Mouse (Mus musculus): ENCODE data around the gene Mrps21. TPM values are rescaled to one million over a fixed set of nuclear protein-coding genes. Genes with fewer than 3 reads are reported as not detected.

The Mrps21 gene
- polyA plus RNA-seq, 1 experiment, result 69.0 TPM

DNA sequence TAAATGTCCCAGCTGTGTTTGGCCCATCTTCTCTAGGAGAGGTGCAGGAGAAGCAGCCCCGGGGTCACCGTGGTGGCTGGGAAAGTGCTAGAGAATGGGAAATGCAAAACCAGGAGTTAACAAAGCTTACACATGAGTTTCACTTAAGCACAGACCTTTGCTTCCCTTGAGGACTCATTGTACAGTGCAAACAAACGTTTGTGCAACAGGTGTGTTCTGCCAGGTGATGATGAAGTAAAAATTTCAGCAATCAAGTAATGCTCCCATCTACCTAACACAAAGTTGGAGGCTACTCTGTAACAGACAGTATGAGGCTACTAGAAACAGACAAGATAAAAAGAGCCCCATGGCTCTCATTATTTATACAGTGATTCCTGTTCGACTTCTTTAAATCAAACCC lies 7.7 kb upstream of the Mrps21 start:
- no peak for TF ChIP-seq CTCF (IDR thresholded peaks at IDR 0.05; ENCODE audit: insufficient read depth, low read length)
- TF ChIP-seq POLR2A (IDR thresholded peaks at IDR 0.05; ENCODE audit: borderline replicate concordance, extremely low read depth, low read depth, low read length), result no peak
- H3K4me1 ChIP-seq (ENCODE audit: control insufficient read depth, insufficient read depth, low read length), result 0 out of 2 replicates have a peak, but pooled peaks cover 3% of the 10 kb centered on the region
- WGBS, result 69% methylated on average over 4 of the region's 4 CpGs

DNA sequence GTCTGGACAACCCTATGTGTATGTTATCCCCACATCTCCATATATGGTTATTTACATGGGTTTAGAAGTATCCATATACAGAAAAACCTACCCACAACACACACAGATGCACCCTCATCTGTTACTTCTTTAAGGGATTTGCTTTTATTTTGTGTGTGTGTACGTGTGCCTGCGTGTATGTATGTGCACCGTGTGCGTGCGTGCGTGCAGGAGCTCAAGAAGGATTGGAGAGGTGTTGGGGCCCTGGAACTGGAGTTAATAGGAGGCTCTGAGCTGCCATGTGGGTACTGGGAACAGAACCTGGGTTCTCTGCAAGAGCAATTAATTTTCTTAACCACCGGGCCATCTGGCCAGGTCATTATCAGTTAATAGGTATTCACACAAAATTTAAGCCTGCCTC lies 729 bp upstream of the Mrps21 start:
- TF ChIP-seq CTCF (IDR thresholded peaks at IDR 0.05; ENCODE audit: insufficient read depth, low read length) (no peak), POLR2A (IDR thresholded peaks at IDR 0.05; ENCODE audit: borderline replicate concordance, extremely low read depth, low read depth, low read length) (no peak)
- peak overlapping the region; percentile 60 for H3K4me3 ChIP-seq (replicated peaks; ENCODE audit: extremely low read depth, low read depth, low read length)
- DNase-seq, result no peak
- H3K4me1 ChIP-seq (ENCODE audit: control insufficient read depth, insufficient read depth, low read length), result peaks cover 3% of the 10 kb centered on the region
- 63% methylated on average over 7 of the region's 7 CpGs for WGBS

More for the DNA sequence above, 7.7 kb upstream of the Mrps21 start:
- DNase-seq, result no peak
- H3K4me3 ChIP-seq (replicated peaks; ENCODE audit: extremely low read depth, low read depth, low read length), result no peak overlapping the region

DNA sequence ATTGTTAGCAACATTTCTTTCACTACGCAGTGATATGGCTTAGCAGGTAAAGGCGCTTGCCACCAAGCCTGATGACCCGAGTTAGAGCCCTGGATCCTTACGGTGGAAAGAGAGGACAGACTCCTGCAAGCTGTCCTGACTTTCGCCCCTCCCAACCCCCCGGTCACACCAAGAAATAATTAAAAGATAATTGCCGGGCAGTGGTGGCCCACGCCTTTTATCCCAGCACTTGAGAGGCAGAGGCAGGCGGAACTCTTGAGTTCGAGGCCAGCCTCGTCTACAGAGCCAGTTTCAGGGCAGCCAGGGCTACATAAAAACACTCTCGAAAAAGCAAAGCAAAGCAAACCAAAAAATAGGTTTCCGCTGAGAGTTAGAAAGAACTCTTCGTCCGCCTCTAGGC lies 343 bp downstream of the Mrps21 start:
- H3K4me1 ChIP-seq (ENCODE audit: control insufficient read depth, insufficient read depth, low read length), result peaks cover 3% of the 10 kb centered on the region
- TF ChIP-seq POLR2A (IDR thresholded peaks at IDR 0.05; ENCODE audit: borderline replicate concordance, extremely low read depth, low read depth, low read length), result no peak
- TF ChIP-seq CTCF (IDR thresholded peaks at IDR 0.05; ENCODE audit: insufficient read depth, low read length), result no peak
- WGBS, result 5% methylated on average over 15 of the region's 15 CpGs
- peak overlapping the region; percentile 74 for H3K4me3 ChIP-seq (replicated peaks; ENCODE audit: extremely low read depth, low read depth, low read length)
- no peak for DNase-seq

DNA sequence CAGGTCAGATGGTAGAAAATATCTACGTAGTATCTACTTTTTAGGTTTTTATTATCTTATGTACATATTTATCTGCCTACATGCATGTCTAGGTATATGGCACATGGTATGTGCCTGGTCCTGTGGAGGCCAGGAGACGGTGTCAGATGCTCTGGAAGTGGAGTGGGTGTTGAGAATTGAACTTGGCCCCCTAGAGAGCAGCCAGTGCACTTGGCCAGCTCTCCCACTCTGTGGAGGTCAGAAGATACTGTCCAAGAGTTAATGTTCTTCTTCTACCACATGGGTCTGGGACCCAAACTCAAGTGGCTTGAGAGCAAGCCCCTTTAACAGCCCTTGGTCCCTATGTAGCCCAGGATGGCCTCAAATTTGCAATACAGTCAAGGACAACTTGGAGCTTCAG lies 3.9 kb downstream of the Mrps21 start:
- DNase-seq, result no peak
- Histone ChIP-seq H3K4me3 (replicated peaks; ENCODE audit: extremely low read depth, low read depth, low read length) (no peak overlapping the region), H3K4me1 (ENCODE audit: control insufficient read depth, insufficient read depth, low read length) (peaks cover 3% of the 10 kb centered on the region)
- WGBS, result 86% methylated on average over 2 of the region's 2 CpGs
- TF ChIP-seq CTCF (IDR thresholded peaks at IDR 0.05; ENCODE audit: insufficient read depth, low read length), result no peak
- TF ChIP-seq POLR2A (IDR thresholded peaks at IDR 0.05; ENCODE audit: borderline replicate concordance, extremely low read depth, low read depth, low read length), result no peak

DNA sequence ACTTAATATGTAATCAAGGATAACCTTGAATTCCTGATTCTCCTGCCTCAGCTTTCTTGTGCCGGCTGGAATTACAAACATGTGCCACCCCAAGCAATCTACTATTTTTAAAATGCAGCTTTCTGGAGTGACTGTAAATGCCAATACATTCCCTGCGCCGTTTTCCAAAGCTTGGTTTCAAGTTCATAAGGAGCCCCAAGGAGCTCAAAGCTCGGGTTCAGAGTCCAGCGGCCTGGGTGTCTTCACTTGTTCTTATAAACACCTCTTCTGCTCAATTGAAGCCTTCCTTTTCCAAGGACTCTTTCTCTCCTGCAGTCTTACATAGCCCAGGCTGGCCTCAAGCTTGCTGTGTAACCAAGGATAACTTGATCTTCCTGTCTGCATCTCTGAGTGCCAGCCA lies 5.2 kb downstream of the Mrps21 start:
- Histone ChIP-seq H3K4me1 (ENCODE audit: control insufficient read depth, insufficient read depth, low read length) (no peaks in the 10 kb centered on the region), H3K4me3 (replicated peaks; ENCODE audit: extremely low read depth, low read depth, low read length) (no peak overlapping the region)
- DNase-seq, result no peak
- WGBS, result 83% methylated on average over 5 of the region's 5 CpGs
- TF ChIP-seq CTCF (IDR thresholded peaks at IDR 0.05; ENCODE audit: insufficient read depth, low read length), result no peak
- no peak for TF ChIP-seq POLR2A (IDR thresholded peaks at IDR 0.05; ENCODE audit: borderline replicate concordance, extremely low read depth, low read depth, low read length)

DNA sequence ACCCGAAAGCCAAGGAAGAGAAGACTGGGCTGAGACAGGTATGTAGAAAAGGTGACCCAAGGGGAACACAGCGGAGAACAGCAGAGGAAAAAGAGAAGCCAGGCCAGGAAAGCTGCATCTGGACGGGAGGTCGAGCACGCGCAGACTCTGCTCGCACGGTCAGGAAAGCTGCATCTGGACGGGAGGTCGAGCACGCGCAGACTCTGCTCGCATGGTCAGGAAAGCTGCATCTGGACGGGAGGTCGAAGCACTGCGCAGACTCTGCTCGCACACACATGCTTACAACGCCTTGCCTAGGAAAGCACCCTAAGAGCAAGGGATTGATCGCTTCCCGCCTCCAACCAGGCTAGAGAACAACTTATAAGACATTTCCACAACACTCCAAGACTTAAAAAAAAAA lies 5.7 kb downstream of the Mrps21 start:
- Histone ChIP-seq H3K4me3 (replicated peaks; ENCODE audit: extremely low read depth, low read depth, low read length) (no peak overlapping the region), H3K4me1 (ENCODE audit: control insufficient read depth, insufficient read depth, low read length) (no peaks in the 10 kb centered on the region)
- no peak for TF ChIP-seq CTCF (IDR thresholded peaks at IDR 0.05; ENCODE audit: insufficient read depth, low read length)
- TF ChIP-seq POLR2A (IDR thresholded peaks at IDR 0.05; ENCODE audit: borderline replicate concordance, extremely low read depth, low read depth, low read length), result no peak
- DNase-seq, result no peak
- 91% methylated on average over 20 of the region's 20 CpGs for WGBS

DNA sequence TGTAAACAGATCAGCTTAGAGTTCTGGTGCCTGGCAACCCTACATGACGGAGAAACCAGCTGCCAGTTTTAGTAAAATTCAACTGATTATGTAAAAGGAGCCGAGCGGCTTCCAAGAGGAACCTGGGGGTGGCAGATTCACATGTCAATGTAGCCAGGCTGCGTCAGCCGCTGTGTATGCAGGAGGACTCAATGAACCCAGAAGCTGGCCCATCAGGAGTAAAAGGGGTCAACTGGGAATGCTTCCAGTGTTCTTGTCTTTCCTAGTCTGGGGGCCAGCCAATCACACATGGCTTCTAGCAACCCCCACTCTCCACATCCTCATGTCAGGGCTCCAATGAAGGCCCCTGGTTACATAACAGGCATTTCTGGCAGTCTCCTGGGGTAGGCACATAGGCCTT lies 6.3 kb downstream of the Mrps21 start:
- TF ChIP-seq CTCF (IDR thresholded peaks at IDR 0.05; ENCODE audit: insufficient read depth, low read length) (no peak), POLR2A (IDR thresholded peaks at IDR 0.05; ENCODE audit: borderline replicate concordance, extremely low read depth, low read depth, low read length) (no peak)
- DNase-seq, result no peak
- no peak overlapping the region for H3K4me3 ChIP-seq (replicated peaks; ENCODE audit: extremely low read depth, low read depth, low read length)
- H3K4me1 ChIP-seq (ENCODE audit: control insufficient read depth, insufficient read depth, low read length), result no peaks in the 10 kb centered on the region
- WGBS, result 75% methylated on average over 5 of the region's 5 CpGs

DNA sequence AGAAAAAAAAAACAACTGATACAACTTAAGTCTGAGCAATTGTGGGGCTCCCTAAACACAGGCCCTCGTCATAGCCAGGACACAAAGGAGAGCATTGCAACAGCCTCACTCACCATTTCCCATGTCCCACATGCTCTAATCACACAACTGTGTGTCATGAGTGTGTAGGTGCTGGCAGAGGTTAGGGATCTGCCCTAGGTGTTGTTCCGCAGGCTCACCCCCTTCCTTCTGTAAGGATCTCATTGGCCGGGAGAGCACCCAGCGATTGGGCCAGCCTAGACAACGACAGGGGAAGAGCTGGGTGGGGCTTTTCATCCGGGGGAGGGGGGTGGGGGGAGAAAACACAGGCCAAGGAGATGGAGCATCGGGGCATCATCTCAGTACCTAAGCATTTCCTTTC lies 7.7 kb downstream of the Mrps21 start:
- 57% methylated on average over 7 of the region's 7 CpGs for WGBS
- DNase-seq, result no peak
- Histone ChIP-seq H3K4me1 (ENCODE audit: control insufficient read depth, insufficient read depth, low read length) (no peaks in the 10 kb centered on the region), H3K4me3 (replicated peaks; ENCODE audit: extremely low read depth, low read depth, low read length) (no peak overlapping the region)
- TF ChIP-seq POLR2A (IDR thresholded peaks at IDR 0.05; ENCODE audit: borderline replicate concordance, extremely low read depth, low read depth, low read length), result no peak
- TF ChIP-seq CTCF (IDR thresholded peaks at IDR 0.05; ENCODE audit: insufficient read depth, low read length), result no peak

DNA sequence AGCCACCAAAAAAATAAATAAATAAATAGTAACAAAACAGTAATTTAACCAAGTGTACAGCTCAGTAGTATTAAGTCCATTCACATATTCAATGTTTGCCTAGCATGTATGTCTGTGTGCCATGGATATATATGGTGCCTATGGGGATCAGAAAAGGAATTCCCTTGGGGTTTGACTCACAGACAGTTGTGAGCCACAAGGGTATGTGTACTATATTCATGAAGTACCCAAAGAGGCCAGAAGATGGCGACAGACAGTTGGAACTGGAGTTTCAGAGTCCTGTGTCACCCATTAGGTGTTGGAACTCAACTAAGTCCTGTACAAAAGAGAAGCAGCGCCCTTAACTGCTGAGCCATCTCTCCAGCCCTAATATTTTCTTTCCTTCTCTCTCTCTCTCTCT lies 9.5 kb downstream of the Mrps21 start:
- TF ChIP-seq CTCF (IDR thresholded peaks at IDR 0.05; ENCODE audit: insufficient read depth, low read length) (peak; percentile 39; the same call in 1 of the 2 replicates), POLR2A (IDR thresholded peaks at IDR 0.05; ENCODE audit: borderline replicate concordance, extremely low read depth, low read depth, low read length) (no peak)
- H3K4me3 ChIP-seq (replicated peaks; ENCODE audit: extremely low read depth, low read depth, low read length), result no peak overlapping the region
- H3K4me1 ChIP-seq (ENCODE audit: control insufficient read depth, insufficient read depth, low read length), result no peaks in the 10 kb centered on the region
- DNase-seq, result no peak
- WGBS, result 43% methylated on average over 2 of the region's 2 CpGs

DNA sequence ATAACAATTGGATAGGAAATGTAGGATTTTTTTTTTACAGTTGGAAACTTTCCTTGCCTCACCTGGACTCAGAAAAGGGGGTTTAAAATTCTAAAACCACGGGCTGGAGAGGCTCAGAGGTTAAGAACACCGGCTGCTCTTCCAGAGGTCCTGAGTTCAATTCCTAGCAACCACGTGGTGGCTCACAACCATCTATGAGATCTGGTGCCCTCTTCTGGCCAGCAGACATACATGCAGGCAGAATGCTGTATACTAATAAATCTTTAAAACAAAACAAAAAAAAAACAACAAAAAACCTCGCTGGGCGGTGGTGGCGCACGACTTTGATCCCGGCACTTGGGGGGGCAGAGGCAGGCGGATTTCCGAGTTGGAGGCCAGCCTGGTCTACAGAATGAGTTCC lies 10.1 kb downstream of the Mrps21 start:
- no peak for DNase-seq
- H3K4me1 ChIP-seq (ENCODE audit: control insufficient read depth, insufficient read depth, low read length), result no peaks in the 10 kb centered on the region; the same call in 1 of the 2 replicates
- H3K4me3 ChIP-seq (replicated peaks; ENCODE audit: extremely low read depth, low read depth, low read length), result no peak overlapping the region
- TF ChIP-seq POLR2A (IDR thresholded peaks at IDR 0.05; ENCODE audit: borderline replicate concordance, extremely low read depth, low read depth, low read length) (no peak), CTCF (IDR thresholded peaks at IDR 0.05; ENCODE audit: insufficient read depth, low read length) (peak; percentile 24; the same call in 1 of the 2 replicates)
- WGBS, result 71% methylated on average over 10 of the region's 10 CpGs

Measured in lung, adult 2 months (tissue).